Mouse (Mus musculus) heart, postnatal 25 days (tissue): ENCODE results near the gene Pkdcc. TPM values are rescaled to one million over a fixed set of nuclear protein-coding genes. Genes with fewer than 3 reads are reported as not detected.

ENCODE experiments used
- DNase-seq: peaks from one replicate; pipeline ENCODE4 v3.0.0; 2022; ENCODE audit warnings: low spot score
- intact Hi-C: fragments of 180-260 bp; cut with DNase I; formaldehyde crosslinking; loops from one replicate; pipeline ENCODE4 v1.15.1; 2025
- total RNA-seq, 2 experiments: library from RNA; stranded (reverse); gene quantifications; 2 replicates each; pipeline ENCODE4 v1.2.3; 2021

Gene Pkdcc
- total RNA-seq, result 10 to 100 TPM; 48.6 to 48.7 TPM

- intact Hi-C loops, result loop anchor here (5.0 to 10.0 kb wide), 3 partner anchors 93 to 297 kb away; partner anchors contain the start of gene Eml4
- DNase-seq, result peak; percentile 86
Measured at GRCm38 (mm10) chr17:83214674-83215528, at the start of gene Pkdcc. Pkdcc (plus strand) TSS chr17:83215292.

- intact Hi-C loops, result no loop called here
- no peak for DNase-seq
Measured at GRCm38 (mm10) chr17:83166195-83166594, 48.9 kb upstream of the Pkdcc start.

GRCm38 (mm10) chr17:83176146-83176545 is 38.9 kb upstream of the Pkdcc start:
- DNase-seq, result no peak

GRCm38 (mm10) chr17:83178483-83179150 is 36.5 kb upstream of the Pkdcc start:
- intact Hi-C loops, result no loop called here
- DNase-seq, result no peak

More at GRCm38 (mm10) chr17:83176146-83176545, 38.9 kb upstream of the Pkdcc start:
- intact Hi-C loops, result no loop called here

GRCm38 (mm10) chr17:83179151-83179531 is 36.0 kb upstream of the Pkdcc start:
- intact Hi-C loops, result no loop called here
- DNase-seq, result no peak

GRCm38 (mm10) chr17:83179569-83179968 is 35.5 kb upstream of the Pkdcc start:
- DNase-seq, result no peak
- intact Hi-C loops, result no loop called here

GRCm38 (mm10) chr17:83181086-83181485 is 34.0 kb upstream of the Pkdcc start:
- DNase-seq, result no peak
- intact Hi-C loops, result no loop called here

GRCm38 (mm10) chr17:83181592-83181991 is 33.5 kb upstream of the Pkdcc start:
- no peak for DNase-seq
- intact Hi-C loops, result no loop called here

GRCm38 (mm10) chr17:83182061-83182664 is 32.9 kb upstream of the Pkdcc start:
- DNase-seq, result no peak
- intact Hi-C loops, result no loop called here

GRCm38 (mm10) chr17:83182780-83183179 is 32.3 kb upstream of the Pkdcc start:
- intact Hi-C loops, result no loop called here
- DNase-seq, result no peak

- intact Hi-C loops, result no loop called here
- no peak for DNase-seq
Measured at GRCm38 (mm10) chr17:83187751-83188565, 27.1 kb upstream of the Pkdcc start.

GRCm38 (mm10) chr17:83190810-83191209 is 24.3 kb upstream of the Pkdcc start:
- intact Hi-C loops, result no loop called here

GRCm38 (mm10) chr17:83194491-83194890 is 20.6 kb upstream of the Pkdcc start:
- intact Hi-C loops, result no loop called here
- no peak for DNase-seq

More at GRCm38 (mm10) chr17:83190810-83191209, 24.3 kb upstream of the Pkdcc start:
- no peak for DNase-seq

- DNase-seq, result peak; percentile 46
- intact Hi-C loops, result no loop called here
Measured at GRCm38 (mm10) chr17:83197361-83197923, 17.6 kb upstream of the Pkdcc start.

GRCm38 (mm10) chr17:83200469-83200868 is 14.6 kb upstream of the Pkdcc start:
- DNase-seq, result no peak
- intact Hi-C loops, result no loop called here

GRCm38 (mm10) chr17:83201257-83201656 is 13.8 kb upstream of the Pkdcc start:
- intact Hi-C loops, result no loop called here
- no peak for DNase-seq

- intact Hi-C loops, result no loop called here
- DNase-seq, result no peak
Measured at GRCm38 (mm10) chr17:83203692-83204383, 11.3 kb upstream of the Pkdcc start.

- intact Hi-C loops, result no loop called here
- DNase-seq, result no peak
Measured at GRCm38 (mm10) chr17:83207296-83207695, 7.8 kb upstream of the Pkdcc start.

GRCm38 (mm10) chr17:83208455-83208854 is 6.6 kb upstream of the Pkdcc start:
- no peak for DNase-seq
- intact Hi-C loops, result no loop called here
